Mouse (Mus musculus) olfactory bulb, adult 2 months (tissue): ENCODE measurements around the gene Scfd2.

ENCODE experiments used
- CTCF ChIP-seq: fragments of 200-500 bp; IDR thresholded peaks from 2 replicates; pipeline ENCODE4 v1.5.1; 2012; ENCODE audit warnings: low read depth, mild to moderate bottlenecking, low read length, moderate library complexity; ENCODE audit not compliant: insufficient read depth
- POLR2A ChIP-seq: fragments of 200-500 bp; IDR thresholded peaks from 2 replicates; pipeline ENCODE4 v1.6.1; 2012; ENCODE audit warnings: mild to moderate bottlenecking, low read depth, low read length, moderate library complexity; ENCODE audit not compliant: insufficient read depth

DNA sequence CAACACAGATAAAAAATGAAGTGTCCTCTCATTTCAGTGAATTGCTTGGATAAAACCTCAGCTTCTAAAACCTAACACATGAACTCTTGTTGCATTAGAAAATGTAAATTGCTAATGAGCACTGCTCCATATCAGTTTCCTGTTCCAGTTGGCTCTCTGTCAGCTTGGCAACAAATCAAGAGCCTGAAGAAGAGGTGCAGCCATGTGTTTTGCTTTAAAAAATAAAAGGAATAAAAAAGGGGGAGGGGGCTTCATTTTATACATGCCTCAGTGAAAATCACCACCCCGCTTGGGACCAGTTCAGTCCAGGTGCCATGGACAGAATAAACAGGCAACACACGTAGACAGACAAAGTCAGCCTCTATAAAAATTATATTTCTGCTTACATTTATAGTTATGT lies 142.7 kb downstream of the Scfd2 start:
- TF ChIP-seq POLR2A (no peak), CTCF (no peak)
